Mouse (Mus musculus): Measurements from ENCODE around the gene Afg1l. TPM values are rescaled to one million over a fixed set of nuclear protein-coding genes. Genes with fewer than 3 reads are reported as not detected.

Afg1l gene
- total RNA-seq, 2 experiments from 2014 or later, result 4.8 to 5.5 TPM

GRCm38 (mm10) chr10:42267811-42268545 is 210.4 kb downstream of the Afg1l start:
- DNase-seq, result no peak

- no peak for DNase-seq
Observed at GRCm38 (mm10) chr10:42265021-42265689, 213.2 kb downstream of the Afg1l start.

GRCm38 (mm10) chr10:42264195-42264594 is 214.2 kb downstream of the Afg1l start:
- no peak for DNase-seq

- DNase-seq, result no peak
Observed at GRCm38 (mm10) chr10:42263701-42264100, 214.7 kb downstream of the Afg1l start.

Other genes with a start within 250 kb of the Afg1l start
- 10 to 100 TPM; 31.4 to 43.5 TPM for gene Foxo3, start 201.8 kb downstream of the Afg1l start, total RNA-seq (2021)
- 100 to 1,000 TPM; 155 to 161 TPM for gene Snx3, start 23.5 kb upstream of the Afg1l start, total RNA-seq (2021)
- not detected for gene Nr2e1, start 105.1 kb upstream of the Afg1l start, total RNA-seq (2021)
- gene Ostm1, start 105.3 kb upstream of the Afg1l start, total RNA-seq (2021), result 10 to 100 TPM in 1 of 2 experiments, 1 to 10 TPM in 1; 9.3 to 10.7 TPM

Data from gastrocnemius, postnatal 10 days (tissue).